Mouse (Mus musculus) embryonic stem cell, embryonic (primary cell): ENCODE results near the gene Defb26.

Experiments used
- CTCF ChIA-PET, 4 experiments: fragments of 300-600 bp in 2 of 4; fragments of 350-600 bp in 2 of 4; sonication (Branson Sonifier 250); formaldehyde crosslinking; loops; one replicate each; lab custom pipeline; 2022; ENCODE audit warnings: inconsistent platforms in 2 of 4; lab: Charles Lee
- POLR2A ChIA-PET, 4 experiments: fragments of 300-600 bp in 2 of 4; fragments of 350-600 bp in 2 of 4; sonication (Branson Sonifier 250); formaldehyde crosslinking; loops; one replicate each; lab custom pipeline; 2022; ENCODE audit warnings: antibody characterized with exemption in 4 of 4, inconsistent platforms in 1 of 4; lab: Charles Lee

Defb26 gene

GRCm38 (mm10) chr2:152511592-152511991 is at the start of gene Defb26:
Defb26 (minus strand) TSS chr2:152511692.
- POLR2A ChIA-PET = no interaction called here
- CTCF ChIA-PET = interaction anchor here in 1 of 4 experiments (0.6 kb wide), 1 partner anchor 54 kb away, joined by 5 read pairs; no protein-coding TSS in a partner anchor

DNA sequence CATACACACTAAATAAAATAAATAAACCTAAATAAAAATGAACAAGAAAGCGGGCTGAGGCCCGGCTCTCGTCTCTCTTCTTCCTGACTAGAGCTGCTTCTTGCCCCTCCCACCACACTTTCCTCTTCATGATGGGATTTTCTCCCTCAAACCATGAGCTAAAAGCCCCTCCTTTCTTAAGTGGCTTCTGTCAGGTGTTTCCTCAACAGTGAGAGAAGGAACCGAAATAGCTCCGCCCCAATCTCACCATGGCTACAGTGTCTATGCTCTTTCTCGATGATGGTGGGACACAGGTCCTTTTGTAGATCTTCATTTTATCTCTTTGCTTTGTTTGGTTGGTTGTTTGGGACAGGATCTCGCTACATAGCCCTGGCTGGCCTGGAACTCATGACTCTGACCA is 45.2 kb upstream of the Defb26 start:
- CTCF ChIA-PET = interaction anchor here in 2 of 4 experiments (0.7 to 3.8 kb wide), 2 partner anchors 15 to 16 kb away, joined by 3 to 22 read pairs; partner anchors contain the start of gene Defb21 (in 1 of the 2)
- POLR2A ChIA-PET = no interaction called here

- ChIA-PET CTCF (interaction anchor here (0.5 to 3.8 kb wide), 36 partner anchors 9 to 464 kb away, joined by 3 to 22 read pairs (median 4); partner anchors contain the start of genes Defb21 (in 2 of the 4), Defb36 (in 2 of the 4), Defb19 (in 1 of the 4) and Defb29 (in 1 of the 4)), POLR2A (interaction anchor here in 1 of 4 experiments (1.5 kb wide), 1 partner anchor 115 kb away, joined by 3 read pairs; the partner anchor contains the start of gene H13)
Measured at GRCm38 (mm10) chr2:152553774-152554423, 42.4 kb upstream of the Defb26 start.

GRCm38 (mm10) chr2:152548124-152548523 is 36.6 kb upstream of the Defb26 start:
- CTCF ChIA-PET = no interaction called here
- POLR2A ChIA-PET = no interaction called here

- CTCF ChIA-PET = interaction anchor here (0.6 to 3.0 kb wide), 17 partner anchors 9 to 666 kb away, joined by 3 to 11 read pairs (median 4); partner anchors contain the start of gene Defb21 (in 1 of the 4)
- POLR2A ChIA-PET = interaction anchor here in 1 of 4 experiments (0.7 kb wide), 2 partner anchors 212 to 578 kb away, joined by 3 to 5 read pairs; partner anchors contain the start of gene Rbck1
Measured at GRCm38 (mm10) chr2:152544691-152545090, 33.2 kb upstream of the Defb26 start.

GRCm38 (mm10) chr2:152543478-152543877 is 32.0 kb upstream of the Defb26 start:
- CTCF ChIA-PET = interaction anchor here (0.5 to 3.0 kb wide), 8 partner anchors 10 to 816 kb away, joined by 3 to 11 read pairs (median 4); partner anchors contain the start of genes Defb21 (in 1 of the 4) and Defb36 (in 1 of the 4)
- POLR2A ChIA-PET = no interaction called here

- ChIA-PET POLR2A (interaction anchor here in 1 of 4 experiments (0.6 kb wide), 1 partner anchor 272 kb away, joined by 3 read pairs; no protein-coding TSS in a partner anchor), CTCF (interaction anchor here (0.5 to 3.0 kb wide), 5 partner anchors 12 to 179 kb away, joined by 3 to 11 read pairs (median 3); partner anchors contain the start of gene Defb36 (in 1 of the 4))
Measured at GRCm38 (mm10) chr2:152542897-152543296, 31.4 kb upstream of the Defb26 start.

DNA sequence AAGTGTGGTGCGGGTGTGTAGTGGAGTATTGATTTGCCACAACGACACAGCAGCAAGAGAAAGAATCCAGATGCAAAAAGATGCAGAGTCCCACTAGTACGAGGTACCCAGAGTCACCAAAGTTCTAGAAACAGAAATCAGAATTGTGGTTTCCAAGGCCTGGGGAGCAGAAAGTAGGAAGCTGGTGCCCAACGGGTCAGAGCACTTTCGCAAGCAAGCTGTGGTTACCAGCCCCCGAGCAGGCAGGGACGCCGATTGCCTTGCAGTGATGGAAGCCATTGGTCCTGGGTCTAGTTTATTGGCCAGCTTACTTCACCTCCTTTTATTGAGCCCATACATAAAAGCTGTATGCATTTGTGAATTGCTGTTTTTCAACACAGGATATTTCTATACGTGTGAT is 30.5 kb upstream of the Defb26 start:
- POLR2A ChIA-PET = no interaction called here

DNA sequence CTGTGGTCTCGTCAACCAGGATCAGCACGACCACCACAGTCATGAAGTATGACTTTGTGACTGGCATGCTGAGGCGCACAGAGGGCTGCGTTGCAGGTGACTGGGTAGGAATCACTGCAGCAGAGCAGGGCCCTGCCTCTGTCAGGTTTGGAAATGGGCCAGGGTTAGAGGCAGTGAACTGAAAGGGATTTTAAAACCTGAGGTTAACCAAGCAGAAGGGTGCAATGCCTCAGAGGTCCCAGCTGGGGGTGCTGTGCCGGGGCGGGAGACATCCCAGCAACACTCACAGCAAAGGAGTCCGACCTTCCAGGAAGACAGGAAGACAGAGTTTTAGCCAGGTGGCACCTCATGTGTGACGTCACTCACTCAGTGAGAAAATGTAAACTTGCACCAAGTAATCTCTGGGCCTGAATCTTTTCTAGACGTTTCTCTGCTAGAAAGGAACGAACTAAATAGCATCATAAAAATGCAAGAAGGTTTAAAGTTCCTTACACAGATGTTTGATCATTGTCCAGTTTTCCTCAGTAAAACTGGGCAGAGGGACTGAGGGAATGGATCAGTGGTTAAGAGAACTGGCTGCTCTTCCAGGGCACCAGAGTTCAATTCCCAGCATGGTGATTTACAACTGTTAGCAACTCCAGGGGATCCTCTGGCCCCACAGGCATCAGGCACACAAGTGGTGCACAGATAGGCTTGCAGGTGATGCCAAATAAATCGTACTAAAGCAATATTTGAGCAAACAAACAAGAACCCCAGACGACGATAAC is 28.6 kb upstream of the Defb26 start, which contains the start of gene Defb29:
Gene Defb29 (minus strand): TSS at position 155 of the 767 bp plus-strand sequence.
- POLR2A ChIA-PET = interaction anchor here in 2 of 4 experiments (0.5 to 1.0 kb wide), 2 partner anchors 196 to 197 kb away, joined by 3 read pairs; no protein-coding TSS in a partner anchor
- CTCF ChIA-PET = interaction anchor here in 3 of 4 experiments (0.5 to 1.6 kb wide), 9 partner anchors 9 to 111 kb away, joined by 3 read pairs; no protein-coding TSS in a partner anchor

More for the DNA sequence above, 30.5 kb upstream of the Defb26 start:
- CTCF ChIA-PET = interaction anchor here in 2 of 4 experiments (0.6 to 3.0 kb wide), 6 partner anchors 8 to 179 kb away, joined by 3 to 11 read pairs (median 3); partner anchors contain the start of gene Defb36 (in 1 of the 2)

GRCm38 (mm10) chr2:152517981-152518380 is 6.5 kb upstream of the Defb26 start, which contains the start of gene Defb28:
Defb28 (plus strand) TSS chr2:152518255.
- POLR2A ChIA-PET = interaction anchor here in 1 of 4 experiments (1.2 kb wide), 1 partner anchor 168 kb away, joined by 3 read pairs; no protein-coding TSS in a partner anchor
- CTCF ChIA-PET = interaction anchor here in 2 of 4 experiments (0.5 to 1.1 kb wide), 3 partner anchors 54 to 702 kb away, joined by 3 to 5 read pairs (median 4); partner anchors contain the start of gene Defb21 (in 1 of the 2)

DNA sequence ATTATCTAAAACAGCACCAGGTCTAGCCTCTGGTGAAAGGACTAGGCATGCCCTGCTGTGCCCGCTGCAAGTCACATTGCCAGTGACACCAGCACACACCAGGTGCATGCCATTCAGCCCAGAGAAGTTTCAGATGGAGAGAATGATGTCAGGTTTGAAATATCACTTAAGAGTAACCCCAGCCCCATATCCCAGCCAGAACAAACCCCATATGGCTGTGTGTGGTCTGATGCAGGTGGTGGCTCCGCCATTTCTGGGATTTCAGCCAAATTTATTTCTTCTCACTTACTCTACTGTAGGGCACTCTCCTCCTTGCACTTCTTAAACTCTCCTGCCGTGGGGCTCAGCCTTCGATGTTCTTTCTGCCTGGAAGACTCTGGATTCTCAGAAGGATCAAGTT is 4.6 kb upstream of the Defb26 start:
- POLR2A ChIA-PET = no interaction called here
- CTCF ChIA-PET = no interaction called here

GRCm38 (mm10) chr2:152503950-152504349 is 7.5 kb downstream of the Defb26 start:
- ChIA-PET POLR2A (interaction anchor here in 2 of 4 experiments (0.6 kb wide), 2 partner anchors 64 to 327 kb away, joined by 3 to 8 read pairs; no protein-coding TSS in a partner anchor), CTCF (interaction anchor here in 1 of 4 experiments (0.6 kb wide), 1 partner anchor 68 kb away, joined by 4 read pairs; no protein-coding TSS in a partner anchor)

GRCm38 (mm10) chr2:152500863-152501229 is 10.6 kb downstream of the Defb26 start:
- CTCF ChIA-PET = interaction anchor here in 3 of 4 experiments (1.0 to 1.2 kb wide), 3 partner anchors 105 to 138 kb away, joined by 3 to 5 read pairs (median 4); no protein-coding TSS in a partner anchor
- POLR2A ChIA-PET = interaction anchor here in 2 of 4 experiments (0.5 to 0.9 kb wide), 2 partner anchors 136 to 169 kb away, joined by 3 to 4 read pairs; no protein-coding TSS in a partner anchor

GRCm38 (mm10) chr2:152500204-152500862 is 11.2 kb downstream of the Defb26 start:
- CTCF ChIA-PET = interaction anchor here in 3 of 4 experiments (0.6 to 1.2 kb wide), 4 partner anchors 104 to 204 kb away, joined by 3 to 5 read pairs (median 4); no protein-coding TSS in a partner anchor
- POLR2A ChIA-PET = interaction anchor here in 2 of 4 experiments (0.5 to 0.9 kb wide), 3 partner anchors 135 to 906 kb away, joined by 3 to 4 read pairs (median 3); no protein-coding TSS in a partner anchor

- POLR2A ChIA-PET = interaction anchor here in 3 of 4 experiments (0.6 to 1.9 kb wide), 7 partner anchors 8 to 278 kb away, joined by 3 to 7 read pairs (median 4); partner anchors contain the start of genes Defb22 (in 1 of the 3) and Defb23 (in 1 of the 3)
- CTCF ChIA-PET = interaction anchor here (0.5 to 1.5 kb wide), 5 partner anchors 47 to 248 kb away, joined by 3 to 10 read pairs (median 6); no protein-coding TSS in a partner anchor
Measured at GRCm38 (mm10) chr2:152498020-152498419, 13.5 kb downstream of the Defb26 start.

GRCm38 (mm10) chr2:152493151-152493550 is 18.3 kb downstream of the Defb26 start:
- ChIA-PET CTCF (interaction anchor here in 3 of 4 experiments (0.5 to 1.3 kb wide), 5 partner anchors 15 to 130 kb away, joined by 3 to 6 read pairs (median 3); no protein-coding TSS in a partner anchor), POLR2A (interaction anchor here in 1 of 4 experiments (0.5 to 1.0 kb wide), 2 partner anchors 45 to 442 kb away, joined by 3 read pairs; no protein-coding TSS in a partner anchor)
